1 mouse cellular context compared by ENCODE assay signal in genomic region chr2:164979749-164980148, GRCm38 (mm10).
TF ChIP-seq lines count a peak whose summit lies in the region.

No protein-coding gene starts in this region.

TF ChIP-seq in CH12.LX, 34 proteins besides CTCF, POLR2A, EP300 and RAD21 (continued from another document):
- TF ChIP-seq UBTF (IDR thresholded peaks at IDR 0.05; ENCODE audit: low read depth, low read length) (no peak), E2F4 (IDR thresholded peaks at IDR 0.05; ENCODE audit: insufficient replicate concordance, low read depth, low read length) (no peak), MAZ (IDR thresholded peaks at IDR 0.05; ENCODE audit: low read depth, low read length) (no peak), NRF1 (IDR thresholded peaks at IDR 0.05; ENCODE audit: low read depth, low read length) (no peak), POLR2AphosphoS2 (IDR thresholded peaks at IDR 0.05; ENCODE audit: low read depth, low read length) (no peak), MXI1 (IDR thresholded peaks at IDR 0.05; ENCODE audit: low read depth, low read length) (no peak), ETS1 (conservative IDR thresholded peaks at IDR 0.05; ENCODE audit: low read depth, low read length) (no peak)
